Mouse (Mus musculus): ENCODE measurements around the gene Havcr1. TPM values are rescaled to one million over a fixed set of nuclear protein-coding genes. Genes with fewer than 3 reads are reported as not detected.
"Not testable (repeated sequence)": the region's sequence is repeated elsewhere in the genome, so short reads cannot be mapped to it uniquely, and the experiment has no call there.

Havcr1 gene
- polyA plus RNA-seq, 1 experiment: not detected

DNA sequence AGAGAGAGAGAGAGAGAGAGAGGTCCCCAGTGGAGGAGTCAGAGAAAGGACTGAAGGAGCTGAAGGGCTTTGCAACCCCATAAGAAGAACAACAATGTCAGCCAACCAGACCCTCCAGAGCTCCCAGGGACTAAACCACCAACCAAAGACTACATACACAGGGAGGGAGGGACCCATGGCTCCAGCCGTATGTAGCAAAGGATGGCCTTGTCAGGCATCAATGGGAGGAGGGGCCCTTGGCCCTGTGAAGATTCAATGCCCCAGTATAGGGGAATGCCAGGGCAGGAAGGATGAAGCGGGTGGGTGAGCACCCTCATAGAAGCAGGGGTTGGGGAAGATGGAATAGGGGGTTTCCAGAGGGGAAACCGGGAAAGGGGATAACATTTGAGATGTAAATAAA is 6.8 kb downstream of the Havcr1 start:
- H3K4me3 ChIP-seq (ENCODE audit: low read depth, low read length): no peak overlapping the region
- no peak overlapping the region for H3K9ac ChIP-seq (ENCODE audit: low read depth, poor library complexity, severe bottlenecking)
- TF ChIP-seq CTCF (IDR thresholded peaks at IDR 0.05; ENCODE audit: low read depth, low read length) (no peak), EP300 (IDR thresholded peaks at IDR 0.05; ENCODE audit: insufficient read depth, low read depth, low read length) (no peak), POLR2A (IDR thresholded peaks at IDR 0.05; ENCODE audit: insufficient read depth, low read length) (no peak)
- H3K9me3 ChIP-seq (replicated peaks; ENCODE audit: control insufficient read depth, insufficient read depth, low read length, poor library complexity, severe bottlenecking): no peaks in the 10 kb centered on the region
- H3K36me3 ChIP-seq (ENCODE audit: control insufficient read depth, insufficient read depth, low read length, poor library complexity, severe bottlenecking): no peaks in the 10 kb centered on the region
- H3K27me3 ChIP-seq (ENCODE audit: control insufficient read depth, insufficient read depth, low read length, poor library complexity, severe bottlenecking): no peaks in the 10 kb centered on the region
- no peaks in the 10 kb centered on the region for H3K4me1 ChIP-seq (ENCODE audit: control insufficient read depth, insufficient read depth, low read length)
- H3K27ac ChIP-seq (ENCODE audit: insufficient read depth, low read length): no peak overlapping the region

DNA sequence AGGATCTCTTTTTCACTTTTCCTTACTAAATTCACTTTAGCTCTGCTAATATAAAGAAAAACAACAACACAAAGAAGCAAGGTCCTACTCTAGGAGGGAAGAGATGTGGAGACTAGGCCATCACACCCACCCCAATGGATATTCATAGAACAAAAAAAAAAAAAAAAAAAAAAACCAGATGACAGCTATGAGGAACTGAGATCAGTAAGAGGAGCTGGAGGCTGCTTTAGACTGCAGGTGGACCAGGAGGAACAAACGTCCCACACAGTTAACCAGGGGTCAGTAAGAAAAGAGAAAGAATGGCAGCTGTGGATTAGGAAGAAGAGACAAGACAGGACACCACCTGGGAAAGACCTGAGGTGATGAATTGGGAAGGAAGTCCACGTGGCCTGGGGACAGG is 13.1 kb downstream of the Havcr1 start:
- H3K27me3 ChIP-seq (ENCODE audit: control insufficient read depth, insufficient read depth, low read length, poor library complexity, severe bottlenecking): no peaks in the 10 kb centered on the region
- no peaks in the 10 kb centered on the region for H3K36me3 ChIP-seq (ENCODE audit: control insufficient read depth, insufficient read depth, low read length, poor library complexity, severe bottlenecking)
- H3K4me3 ChIP-seq (ENCODE audit: low read depth, low read length): no peak overlapping the region
- no peak overlapping the region for H3K9ac ChIP-seq (ENCODE audit: low read depth, poor library complexity, severe bottlenecking)
- TF ChIP-seq POLR2A (IDR thresholded peaks at IDR 0.05; ENCODE audit: insufficient read depth, low read length): no peak
- no peak for TF ChIP-seq CTCF (IDR thresholded peaks at IDR 0.05; ENCODE audit: low read depth, low read length)
- TF ChIP-seq EP300 (IDR thresholded peaks at IDR 0.05; ENCODE audit: insufficient read depth, low read depth, low read length): no peak
- no peak overlapping the region for H3K27ac ChIP-seq (ENCODE audit: insufficient read depth, low read length)
- H3K9me3 ChIP-seq (replicated peaks; ENCODE audit: control insufficient read depth, insufficient read depth, low read length, poor library complexity, severe bottlenecking): no peaks in the 10 kb centered on the region
- no peaks in the 10 kb centered on the region for H3K4me1 ChIP-seq (ENCODE audit: control insufficient read depth, insufficient read depth, low read length)

DNA sequence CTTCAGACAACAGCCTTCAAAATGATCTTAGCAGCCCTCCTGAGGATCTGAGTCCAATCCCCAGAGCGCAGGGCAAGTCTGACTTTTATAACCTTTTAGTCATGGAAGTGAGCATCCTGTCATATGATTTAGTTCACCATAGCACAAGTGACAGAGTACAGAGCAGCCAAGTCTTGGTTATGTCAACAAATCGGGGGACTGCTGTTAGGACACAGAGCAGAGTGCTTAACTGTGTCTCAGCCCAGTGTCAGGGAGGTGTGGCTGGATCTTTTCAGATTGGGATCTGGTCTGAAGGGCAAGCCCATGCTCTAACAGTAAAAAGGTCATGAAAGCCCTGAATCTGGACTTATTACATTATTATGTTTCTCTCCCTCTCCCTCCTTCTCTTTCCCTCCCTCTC is 18.8 kb downstream of the Havcr1 start:
- no peaks in the 10 kb centered on the region for H3K27me3 ChIP-seq (ENCODE audit: control insufficient read depth, insufficient read depth, low read length, poor library complexity, severe bottlenecking)
- no peak for TF ChIP-seq POLR2A (IDR thresholded peaks at IDR 0.05; ENCODE audit: insufficient read depth, low read length)
- no peak for TF ChIP-seq EP300 (IDR thresholded peaks at IDR 0.05; ENCODE audit: insufficient read depth, low read depth, low read length)
- TF ChIP-seq CTCF (IDR thresholded peaks at IDR 0.05; ENCODE audit: low read depth, low read length): no peak
- no peaks in the 10 kb centered on the region for H3K36me3 ChIP-seq (ENCODE audit: control insufficient read depth, insufficient read depth, low read length, poor library complexity, severe bottlenecking)
- H3K9me3 ChIP-seq (replicated peaks; ENCODE audit: control insufficient read depth, insufficient read depth, low read length, poor library complexity, severe bottlenecking): no peaks in the 10 kb centered on the region
- no peaks in the 10 kb centered on the region for H3K4me1 ChIP-seq (ENCODE audit: control insufficient read depth, insufficient read depth, low read length)
- no peak overlapping the region for H3K9ac ChIP-seq (ENCODE audit: low read depth, poor library complexity, severe bottlenecking)
- no peak overlapping the region for H3K27ac ChIP-seq (ENCODE audit: insufficient read depth, low read length)
- no peak overlapping the region for H3K4me3 ChIP-seq (ENCODE audit: low read depth, low read length)

DNA sequence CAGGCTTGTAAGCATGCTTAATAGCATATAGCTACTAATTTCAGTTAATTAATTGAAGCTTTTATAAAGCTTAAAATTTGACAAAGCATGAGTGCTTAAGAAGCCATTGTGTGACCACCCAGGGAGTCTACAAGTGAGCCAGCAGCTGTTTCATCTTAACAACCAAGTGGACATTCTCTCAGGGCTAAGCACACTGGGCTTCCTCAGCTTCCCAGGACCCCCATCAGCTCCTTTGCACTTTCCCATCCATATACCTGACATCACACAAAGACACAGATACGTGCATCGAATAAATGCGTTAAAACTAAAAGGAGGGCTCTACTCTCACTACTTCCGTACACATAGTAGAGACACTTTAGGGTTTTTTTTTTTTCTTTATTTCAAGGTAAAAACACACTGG is 19.8 kb downstream of the Havcr1 start:
- Histone ChIP-seq H3K9ac (ENCODE audit: low read depth, poor library complexity, severe bottlenecking) (no peak overlapping the region), H3K9me3 (replicated peaks; ENCODE audit: control insufficient read depth, insufficient read depth, low read length, poor library complexity, severe bottlenecking) (no peaks in the 10 kb centered on the region), H3K27ac (ENCODE audit: insufficient read depth, low read length) (no peak overlapping the region), H3K36me3 (ENCODE audit: control insufficient read depth, insufficient read depth, low read length, poor library complexity, severe bottlenecking) (no peaks in the 10 kb centered on the region), H3K4me1 (ENCODE audit: control insufficient read depth, insufficient read depth, low read length) (no peaks in the 10 kb centered on the region), H3K4me3 (ENCODE audit: low read depth, low read length) (no peak overlapping the region), H3K27me3 (ENCODE audit: control insufficient read depth, insufficient read depth, low read length, poor library complexity, severe bottlenecking) (no peaks in the 10 kb centered on the region)
- TF ChIP-seq CTCF (IDR thresholded peaks at IDR 0.05; ENCODE audit: low read depth, low read length): no peak
- TF ChIP-seq EP300 (IDR thresholded peaks at IDR 0.05; ENCODE audit: insufficient read depth, low read depth, low read length): no peak
- TF ChIP-seq POLR2A (IDR thresholded peaks at IDR 0.05; ENCODE audit: insufficient read depth, low read length): no peak

DNA sequence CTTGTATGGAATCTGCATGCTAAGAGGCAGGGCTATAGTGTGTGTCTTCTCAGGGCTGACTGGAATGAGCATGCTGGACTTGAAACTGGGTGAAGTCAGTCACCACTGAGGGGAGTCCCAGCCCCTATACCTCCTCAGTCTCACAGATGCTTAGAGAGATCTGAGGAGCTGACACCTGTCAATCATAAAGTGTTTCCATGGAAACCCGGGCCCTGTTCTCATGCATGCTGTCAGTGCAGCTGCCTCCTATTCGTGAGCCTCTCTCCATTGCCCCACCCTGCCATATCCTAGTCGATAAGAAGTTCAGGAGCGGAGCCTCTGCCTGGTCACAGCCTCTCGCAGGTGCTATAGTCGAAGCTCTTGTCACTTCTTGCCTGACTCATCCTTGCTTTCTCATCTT is 20.8 kb downstream of the Havcr1 start:
- H3K27me3 ChIP-seq (ENCODE audit: control insufficient read depth, insufficient read depth, low read length, poor library complexity, severe bottlenecking); H3K36me3 ChIP-seq (ENCODE audit: control insufficient read depth, insufficient read depth, low read length, poor library complexity, severe bottlenecking); H3K9ac ChIP-seq (ENCODE audit: low read depth, poor library complexity, severe bottlenecking); H3K9me3 ChIP-seq (replicated peaks; ENCODE audit: control insufficient read depth, insufficient read depth, low read length, poor library complexity, severe bottlenecking); H3K27ac ChIP-seq (ENCODE audit: insufficient read depth, low read length); H3K4me1 ChIP-seq (ENCODE audit: control insufficient read depth, insufficient read depth, low read length); H3K4me3 ChIP-seq (ENCODE audit: low read depth, low read length): not testable (repeated sequence)

DNA sequence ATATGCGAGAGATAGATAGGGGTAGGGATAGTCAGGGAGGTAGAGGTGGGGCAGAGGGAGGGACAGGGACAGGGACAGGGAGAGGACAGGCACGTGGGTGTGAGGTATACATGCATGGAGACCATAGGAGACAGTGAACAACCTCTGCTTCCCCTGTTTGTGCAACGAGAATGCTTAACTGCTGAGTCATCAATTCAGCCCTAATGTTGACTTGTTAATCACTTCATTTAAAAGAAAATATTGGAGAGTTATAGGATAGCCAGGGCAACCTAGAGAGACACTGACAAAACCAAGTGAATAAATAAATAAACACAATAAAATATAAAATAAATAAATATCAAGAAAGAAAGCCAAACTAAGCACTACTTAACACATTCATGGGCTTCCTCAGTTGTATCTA is 42.0 kb downstream of the Havcr1 start:
- TF ChIP-seq CTCF (IDR thresholded peaks at IDR 0.05; ENCODE audit: low read depth, low read length) (no peak), POLR2A (IDR thresholded peaks at IDR 0.05; ENCODE audit: insufficient read depth, low read length) (no peak), EP300 (IDR thresholded peaks at IDR 0.05; ENCODE audit: insufficient read depth, low read depth, low read length) (no peak)
- Histone ChIP-seq H3K27ac (ENCODE audit: insufficient read depth, low read length) (no peak overlapping the region), H3K27me3 (ENCODE audit: control insufficient read depth, insufficient read depth, low read length, poor library complexity, severe bottlenecking) (no peaks in the 10 kb centered on the region), H3K36me3 (ENCODE audit: control insufficient read depth, insufficient read depth, low read length, poor library complexity, severe bottlenecking) (no peaks in the 10 kb centered on the region), H3K4me3 (ENCODE audit: low read depth, low read length) (no peak overlapping the region), H3K9ac (ENCODE audit: low read depth, poor library complexity, severe bottlenecking) (no peak overlapping the region), H3K4me1 (ENCODE audit: control insufficient read depth, insufficient read depth, low read length) (no peaks in the 10 kb centered on the region), H3K9me3 (replicated peaks; ENCODE audit: control insufficient read depth, insufficient read depth, low read length, poor library complexity, severe bottlenecking) (no peaks in the 10 kb centered on the region)

All from ES-Bruce4 (cell line).